Mouse (Mus musculus) spleen, postnatal 14 days (tissue): ENCODE measurements at regions not wholly inside any gene's neighbourhood (a gene's known extent, or its start where the extent isn't known, plus 50 kb on each side); places are given as distances from the start of the nearest gene placed in this dataset.
"Not testable (repeated sequence)": the region's sequence is repeated elsewhere in the genome, so short reads cannot be mapped to it uniquely, and the experiment has no call there.

Experiments used
- DNase-seq, 2 experiments: peaks; one replicate each; pipeline ENCODE4 v3.0.0; 2021 to 2022; ENCODE audit warnings: low spot score in 2 of 2

DNA sequence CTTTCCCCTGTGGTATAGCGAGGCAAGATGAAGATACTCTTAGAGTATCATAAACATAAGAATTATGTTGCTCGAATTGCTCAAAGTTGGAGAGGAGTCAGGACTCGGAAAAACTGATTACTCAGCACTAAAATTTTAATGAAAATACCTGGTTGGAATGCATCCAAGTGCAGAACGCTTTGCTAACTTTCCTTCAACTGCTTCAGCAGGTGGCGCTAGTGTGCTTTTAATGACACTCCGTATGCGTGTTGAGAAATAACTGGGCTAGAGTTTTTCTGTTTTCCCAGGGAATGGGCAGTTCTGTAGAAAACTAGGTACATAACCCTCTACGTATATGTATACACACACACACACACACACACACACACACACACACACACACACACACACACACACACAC, 221.0 kb downstream of the Grxcr1 start:
- peak in 1 of 2 experiments; percentile 3 for DNase-seq

DNA sequence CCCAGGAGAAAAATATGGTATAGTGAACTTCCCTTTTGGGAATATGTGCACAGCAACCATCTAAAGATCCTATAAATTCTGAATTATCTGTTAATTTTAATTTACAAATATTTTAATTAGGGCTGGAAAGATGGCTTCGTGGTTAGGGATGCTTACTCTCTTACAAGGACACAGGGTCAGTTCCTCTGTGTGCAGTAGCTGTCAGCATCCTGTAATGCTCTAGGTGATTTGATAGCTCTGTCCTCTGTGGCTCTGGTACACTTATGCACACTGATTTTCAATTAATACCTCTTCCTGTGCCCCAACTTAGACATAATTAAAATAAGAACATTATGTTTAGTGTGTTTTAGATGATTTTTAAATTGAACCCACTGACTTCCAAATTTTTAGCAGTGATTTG, 221.8 kb downstream of the Grxcr1 start:
- no peak for DNase-seq

DNA sequence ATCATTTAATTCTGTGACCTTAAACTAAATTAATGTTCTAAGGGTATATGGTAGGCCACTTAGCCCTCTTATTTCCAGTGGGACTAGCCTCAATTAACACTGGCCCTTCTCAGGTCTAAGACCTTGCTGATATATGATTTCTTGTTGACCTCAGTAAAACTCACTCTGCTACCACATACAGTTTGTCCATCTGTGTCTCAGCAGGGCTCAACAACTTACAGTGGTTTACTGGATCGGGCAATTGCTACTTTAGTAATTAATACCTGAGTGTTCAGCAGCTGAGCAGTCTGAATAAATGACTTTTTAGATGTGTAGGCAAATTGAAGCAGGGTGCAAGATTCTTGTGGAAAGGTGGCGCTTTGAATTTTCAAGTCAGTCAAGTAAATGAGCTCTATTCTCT, 222.5 kb downstream of the Grxcr1 start:
- DNase-seq: no peak

DNA sequence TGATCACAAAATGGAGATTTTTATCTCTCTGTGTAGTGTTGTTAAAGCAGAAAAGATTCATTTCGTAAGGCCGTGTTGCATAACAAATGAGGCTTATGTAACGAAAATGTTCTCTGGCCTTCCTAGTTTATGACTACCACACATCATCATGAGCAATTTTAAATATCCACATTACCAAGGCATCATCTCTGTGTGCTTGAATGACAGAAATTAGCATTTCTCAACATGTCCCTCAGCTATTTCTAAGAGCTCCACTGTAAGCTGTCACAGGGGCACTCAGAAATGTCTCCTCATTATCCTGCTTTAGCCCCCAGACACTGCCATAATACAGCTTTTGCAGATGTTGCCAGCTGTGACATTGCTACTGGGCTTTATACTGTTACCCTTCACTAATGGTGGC, 232.6 kb downstream of the Grxcr1 start:
- DNase-seq: no peak

DNA sequence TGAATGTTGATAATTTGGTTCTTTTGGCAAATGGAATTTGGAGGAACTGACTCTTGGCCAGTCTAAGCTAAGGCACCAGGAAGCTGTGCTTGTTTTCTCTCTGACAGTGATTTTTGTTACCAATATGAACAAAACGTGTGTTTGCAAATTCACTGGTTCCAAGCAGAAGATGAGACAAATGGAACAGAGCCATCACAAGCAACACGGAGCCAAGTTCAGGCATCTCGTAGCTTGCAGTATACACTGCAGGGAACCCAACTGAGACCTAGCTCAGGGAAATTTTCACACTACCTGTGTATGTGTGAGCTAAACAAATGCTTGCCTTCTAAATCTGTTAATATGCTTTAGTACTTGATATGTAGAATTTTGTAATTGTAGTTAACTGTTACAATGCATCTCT, 242.6 kb downstream of the Grxcr1 start:
- DNase-seq: no peak

DNA sequence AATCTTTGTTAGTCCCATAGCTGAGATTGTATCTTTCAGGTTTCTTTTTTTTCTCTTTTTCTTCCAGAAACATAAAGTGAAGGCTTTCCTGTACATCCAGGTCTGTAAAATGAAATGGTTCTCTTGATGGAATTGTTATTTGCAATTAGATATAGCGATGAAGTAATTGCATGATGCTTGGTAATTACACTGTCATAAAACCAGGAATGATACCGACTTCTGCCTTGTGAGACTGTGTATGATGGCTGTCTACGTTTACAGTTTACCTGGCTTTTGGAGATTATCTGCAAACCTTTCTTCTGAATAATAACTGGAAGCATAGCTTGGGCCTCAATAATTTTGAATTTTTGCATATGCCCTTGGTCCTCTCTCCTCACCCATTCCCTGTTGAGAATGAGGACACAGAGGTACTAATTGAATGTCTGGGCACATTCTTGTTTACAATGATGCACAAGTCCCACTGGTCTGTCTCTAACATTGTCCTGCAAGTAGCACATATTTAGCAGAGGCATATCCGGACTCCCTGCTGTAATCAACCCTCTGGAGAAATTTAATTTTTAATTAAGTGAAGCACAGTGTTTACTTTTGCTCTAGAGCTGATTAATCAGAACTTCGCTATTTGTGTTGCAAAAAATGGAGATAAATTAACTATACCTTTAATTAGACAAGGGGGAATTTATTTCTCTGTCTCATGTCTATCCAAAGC, 244.1 kb downstream of the Grxcr1 start:
- no peak for DNase-seq

DNA sequence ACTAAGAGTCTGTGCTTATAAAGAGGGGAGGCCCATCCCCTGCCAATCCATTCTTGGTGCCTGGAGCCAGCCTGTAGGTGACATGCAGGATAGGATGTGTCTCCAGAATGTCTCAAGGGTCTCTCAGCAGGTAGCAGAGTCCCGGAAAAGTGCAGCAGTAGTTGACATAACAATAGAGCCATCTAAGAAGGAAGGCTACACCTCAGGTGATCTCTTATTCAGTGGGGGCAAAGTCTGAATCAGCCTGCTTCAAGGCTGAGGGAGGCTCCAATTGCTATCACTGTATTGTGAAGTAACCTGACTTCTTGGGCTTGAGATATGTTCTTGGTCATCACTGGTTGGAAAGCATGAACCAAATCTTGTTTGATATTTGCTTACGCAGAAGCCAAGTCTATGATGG, 264.1 kb downstream of the Grxcr1 start:
- DNase-seq: not testable (repeated sequence)

DNA sequence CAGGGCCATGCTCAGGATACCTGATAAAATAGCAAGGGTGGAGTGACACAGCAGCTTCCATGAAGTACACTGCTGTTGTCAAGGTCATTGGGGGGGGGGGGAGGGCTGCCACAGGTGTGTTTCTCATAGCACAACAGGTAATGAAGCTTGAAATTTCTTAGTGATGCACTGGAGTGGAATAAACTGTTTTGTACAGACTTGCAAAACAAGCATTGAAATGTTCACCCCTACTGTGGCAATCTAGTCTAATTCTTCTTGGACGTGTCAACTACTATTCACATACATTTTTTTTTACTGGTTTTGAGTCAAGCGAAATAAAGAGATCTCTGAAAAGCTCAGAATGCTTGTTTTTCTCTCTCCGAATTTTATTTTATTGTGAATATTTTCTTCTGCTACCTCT, 281.6 kb downstream of the Grxcr1 start:
- no peak for DNase-seq

DNA sequence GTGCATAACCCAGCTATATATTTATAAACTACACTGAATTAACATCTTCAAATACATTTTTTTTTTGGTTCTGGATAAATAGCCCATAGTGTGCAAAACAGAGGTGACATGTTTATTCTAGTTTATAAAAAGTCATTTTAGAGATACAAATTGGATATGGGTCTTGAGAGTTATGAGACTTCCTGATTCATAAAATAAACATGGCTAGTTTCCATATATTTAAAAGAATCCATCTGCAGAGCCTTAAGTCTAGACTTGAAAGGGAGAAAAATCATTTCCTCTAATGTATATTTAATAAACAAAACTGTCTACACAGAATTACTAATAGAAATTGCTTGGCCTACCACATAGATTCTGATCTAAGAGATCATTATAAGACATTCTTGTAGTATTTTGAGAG, 287.3 kb downstream of the Grxcr1 start:
- DNase-seq: no peak

DNA sequence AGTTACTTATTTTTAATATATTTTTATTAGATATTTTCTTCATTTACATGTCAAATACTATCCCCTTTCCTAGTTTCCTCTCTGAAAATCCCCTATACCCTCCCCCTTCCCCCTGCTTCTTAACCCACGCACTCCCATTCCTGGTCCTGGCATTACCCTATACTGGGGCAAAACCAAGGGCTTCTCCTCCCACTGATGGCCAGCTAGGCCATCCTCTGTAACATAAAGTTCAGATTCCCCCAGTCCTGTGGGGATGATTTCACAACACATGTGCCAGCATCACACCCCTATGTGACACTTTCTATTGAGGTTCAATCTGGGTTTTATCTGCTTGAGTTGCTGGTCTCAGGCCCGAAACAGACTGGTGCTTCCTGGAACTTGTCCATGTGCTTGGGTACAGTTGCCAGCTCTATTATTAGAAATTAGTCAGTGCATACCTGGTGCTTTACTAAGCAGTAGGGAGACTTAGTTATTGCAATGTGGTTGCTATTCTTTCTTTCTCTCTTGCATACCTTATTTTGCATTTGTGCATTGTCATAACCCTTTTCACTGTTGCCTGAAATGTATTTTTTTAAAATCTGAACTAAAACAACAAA, 295.5 kb downstream of the Grxcr1 start:
- no peak for DNase-seq

DNA sequence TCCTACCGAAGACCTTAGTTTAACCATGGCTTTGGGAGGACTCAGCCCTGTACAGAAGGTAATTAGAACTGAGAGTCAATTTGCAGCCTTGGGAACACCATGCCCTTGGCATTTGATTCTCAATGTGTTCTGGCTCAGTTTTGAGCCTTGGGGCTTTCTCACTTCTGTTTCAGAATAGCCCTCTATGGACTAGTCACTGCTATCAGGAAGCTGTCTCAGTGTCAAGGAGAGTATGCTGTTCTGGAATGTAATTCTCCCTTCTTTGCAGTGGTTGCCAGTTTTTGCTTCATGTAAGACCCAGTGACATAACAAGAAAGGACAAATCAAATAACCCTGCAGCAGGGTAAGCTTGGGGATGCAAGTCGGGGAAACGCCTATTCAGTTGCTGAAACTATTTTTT, 297.7 kb downstream of the Grxcr1 start:
- no peak for DNase-seq

DNA sequence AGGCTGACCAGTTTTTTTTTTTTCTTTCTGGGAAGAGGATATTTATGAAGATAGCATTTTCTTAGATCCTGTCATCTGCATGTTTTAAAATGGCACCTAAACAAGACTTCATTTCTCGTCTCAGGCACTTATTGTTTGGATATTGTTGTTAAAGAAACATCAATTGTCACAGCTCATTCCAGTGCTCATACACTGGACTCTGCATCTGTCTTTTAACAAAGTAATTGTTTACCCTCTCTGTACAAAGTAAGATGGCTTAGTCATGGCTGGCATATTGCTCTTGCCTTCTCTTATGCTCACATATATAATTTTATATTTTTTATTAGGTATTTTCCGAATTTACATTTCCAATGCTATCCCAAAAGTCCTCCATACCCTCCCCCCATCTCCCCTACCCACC, 298.2 kb downstream of the Grxcr1 start:
- no peak for DNase-seq

DNA sequence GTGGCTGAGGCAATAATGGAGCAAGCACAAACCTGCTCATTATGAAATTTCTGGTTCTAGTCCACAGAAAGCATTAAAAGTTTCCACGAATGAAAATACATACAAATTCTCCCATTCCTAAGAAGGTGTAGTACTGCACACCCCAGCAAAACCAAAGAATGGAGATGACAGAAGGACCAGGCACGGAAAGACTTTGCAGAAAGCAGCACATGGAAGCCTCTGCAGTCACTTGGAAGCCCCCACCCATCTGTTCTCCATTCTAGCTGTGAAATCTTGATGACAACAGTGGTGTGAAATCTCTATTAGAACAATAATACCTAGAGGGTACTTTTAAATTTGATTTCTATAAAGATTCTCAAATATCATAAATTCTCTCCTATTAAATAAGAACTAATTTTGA, 319.3 kb downstream of the Grxcr1 start:
- DNase-seq: no peak

DNA sequence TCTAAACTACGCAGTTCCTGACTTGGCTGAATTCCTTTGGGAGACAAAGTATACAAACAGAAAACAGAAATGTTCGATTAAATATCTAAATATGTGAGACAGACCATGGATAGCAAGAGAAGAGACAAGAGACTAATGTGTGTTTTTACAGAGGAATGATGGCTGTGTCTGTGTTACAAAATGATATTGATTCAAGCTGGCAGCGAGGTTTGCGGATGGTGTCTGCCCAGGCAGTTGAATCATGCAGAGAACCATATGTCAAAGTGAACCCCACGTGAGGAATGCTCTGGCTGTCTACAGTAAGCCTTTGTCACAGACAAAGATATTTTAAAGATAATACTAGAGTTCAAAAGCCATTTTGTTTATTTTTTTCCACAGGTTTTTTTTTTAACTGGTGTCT, 320.2 kb downstream of the Grxcr1 start:
- DNase-seq: no peak

DNA sequence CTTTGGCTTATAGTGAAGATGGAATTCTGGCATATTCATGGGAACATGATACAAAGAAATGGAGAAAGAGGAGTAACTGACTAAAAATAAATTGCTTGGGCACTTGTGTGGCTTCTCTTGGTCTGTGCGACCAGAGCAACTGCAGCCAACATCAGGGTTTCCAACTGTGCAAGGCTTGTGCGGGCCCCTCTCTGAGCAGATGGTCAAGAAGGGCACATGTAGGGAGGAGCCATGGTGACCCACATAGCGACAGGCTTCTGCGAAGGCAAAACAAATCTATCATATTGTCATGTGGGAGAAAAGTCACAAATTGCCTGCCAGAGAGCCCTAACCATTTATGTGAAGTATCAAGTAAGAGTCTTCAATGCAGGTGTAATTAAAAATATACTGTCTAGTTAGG, 321.6 kb downstream of the Grxcr1 start:
- no peak for DNase-seq

DNA sequence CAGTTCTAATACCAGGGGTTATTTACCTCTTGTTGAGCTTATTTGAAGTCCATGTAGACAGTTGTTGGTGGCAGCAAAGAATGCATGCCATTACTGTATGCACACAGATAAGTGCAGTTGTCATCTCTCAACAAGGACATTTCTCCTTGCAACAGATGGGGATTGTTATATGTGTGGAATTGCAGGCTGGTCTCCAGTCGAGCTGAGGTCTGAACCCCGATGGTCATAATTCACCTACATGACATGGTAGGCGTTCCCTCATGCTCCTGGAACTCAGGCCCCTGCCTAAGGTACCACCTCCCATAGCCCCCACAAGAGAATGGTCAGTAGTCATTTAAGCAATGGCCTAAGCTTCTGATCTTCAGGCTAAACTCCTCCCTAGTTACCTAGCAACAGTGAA, 322.2 kb downstream of the Grxcr1 start:
- DNase-seq: not testable (repeated sequence)

DNA sequence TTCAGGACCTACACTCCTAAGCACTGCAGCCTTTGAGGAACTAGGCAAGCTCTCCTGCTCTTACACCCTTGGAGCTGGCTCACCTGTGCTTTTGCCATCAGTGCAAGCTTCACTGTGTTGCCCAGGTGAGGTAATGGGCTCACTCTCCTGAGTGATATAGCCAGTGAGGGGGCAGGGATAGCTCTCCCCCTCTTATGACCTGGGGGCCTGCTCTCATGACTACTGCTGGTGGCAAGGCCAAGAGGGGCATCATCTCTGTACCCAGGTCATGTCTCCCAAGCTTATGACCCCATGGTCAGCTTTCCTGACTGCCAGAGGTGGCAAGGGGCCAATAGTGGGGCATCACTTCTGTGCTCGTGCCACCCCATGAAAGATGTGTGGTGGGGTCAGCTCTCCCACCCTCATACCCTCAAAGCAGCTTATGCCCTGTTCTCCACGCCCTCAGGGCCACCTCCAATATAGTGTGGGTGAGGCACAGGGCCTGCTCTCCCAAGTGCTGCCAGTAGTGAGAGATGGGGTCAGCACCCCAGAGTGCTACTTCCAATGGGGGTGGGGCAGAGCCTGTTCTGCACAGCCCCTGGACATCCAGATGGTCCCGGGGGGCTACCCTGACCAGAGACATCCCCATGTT, 330.1 kb downstream of the Grxcr1 start:
- no peak for DNase-seq

DNA sequence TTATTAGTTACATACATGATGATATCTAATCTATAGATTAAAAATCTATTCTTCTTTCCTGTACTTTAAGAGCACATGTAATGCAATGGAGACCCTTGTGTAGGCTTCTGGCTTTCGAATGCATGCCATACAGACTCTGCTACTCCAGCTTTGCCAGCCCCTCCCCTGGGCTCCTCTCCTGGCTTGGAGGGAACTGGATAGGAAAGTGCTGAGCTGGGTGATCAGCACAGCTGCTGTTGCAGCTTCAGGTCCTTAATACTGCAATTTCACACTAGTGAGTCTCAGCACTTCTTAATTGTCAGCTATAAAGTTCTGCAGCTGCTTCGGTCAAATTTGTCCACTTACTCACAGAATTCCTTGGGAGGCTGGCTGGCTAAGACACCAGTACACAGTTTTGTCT, 341.4 kb downstream of the Grxcr1 start:
- no peak for DNase-seq
